Mouse (Mus musculus) midbrain, embryonic 11.5 days (tissue): ENCODE results near the gene Peli2. TPM values are rescaled to one million over a fixed set of nuclear protein-coding genes. Genes with fewer than 3 reads are reported as not detected.

Experiments
- ATAC-seq: fragments of 200-750 bp; cut with Nextera tagmentation; 2 replicates; pipeline ENCODE4 v1.8.0; 2017; ENCODE audit warnings: moderate TSS enrichment, moderate library complexity; ENCODE audit not compliant: low FRiP score
- DNase-seq: peaks from one replicate; pipeline ENCODE4 v3.0.0; 2015; ENCODE audit warnings: low spot score; ENCODE audit errors: missing footprints
- H3K27ac ChIP-seq: fragments of 300-500 bp; sonication (generic); 2 replicates; pipeline ENCODE4 v1.5.1; 2014; ENCODE audit warnings: low read depth, low read length
- H3K27me3 ChIP-seq: fragments of 300-500 bp; sonication (generic); 2 replicates; pipeline ENCODE4 v1.6.1; 2014; ENCODE audit warnings: mild to moderate bottlenecking, low read length, moderate library complexity, mixed read lengths; ENCODE audit not compliant: control insufficient read depth, insufficient read depth
- H3K36me3 ChIP-seq: fragments of 300-500 bp; sonication (generic); 2 replicates; pipeline ENCODE4 v1.6.1; 2014; ENCODE audit warnings: mild to moderate bottlenecking, low read length, moderate library complexity, mixed read lengths; ENCODE audit not compliant: control insufficient read depth, insufficient read depth
- H3K4me1 ChIP-seq: fragments of 300-500 bp; sonication (generic); 2 replicates; pipeline ENCODE4 v1.6.1; 2014; ENCODE audit warnings: low read length; ENCODE audit not compliant: control insufficient read depth, insufficient read depth
- H3K4me2 ChIP-seq: fragments of 300-500 bp; sonication (generic); 2 replicates; pipeline ENCODE4 v1.6.1; 2014; ENCODE audit warnings: mild to moderate bottlenecking, moderate library complexity
- H3K4me3 ChIP-seq: fragments of 300-500 bp; sonication (generic); 2 replicates; pipeline ENCODE4 v1.5.1; 2014; ENCODE audit warnings: low read depth, low read length
- H3K9ac ChIP-seq: fragments of 300-500 bp; sonication (generic); 2 replicates; pipeline ENCODE4 v1.6.1; 2014; ENCODE audit warnings: low read length
- H3K9me3 ChIP-seq: fragments of 300-500 bp; sonication (generic); 2 replicates; pipeline ENCODE4 v1.6.1; 2016; ENCODE audit warnings: low read length; ENCODE audit not compliant: control insufficient read depth
- WGBS: fragments of 180-500 bp; shearing (Covaris S2); extraction: QIAGEN DNeasy Blood & Tissue Kit; methylation state at CpG from one replicate; pipeline ENCODE4 v1.1.7; 2014; 5-methylcytosine and 5-hydroxymethylcytosine counted together
- polyA plus RNA-seq: library from polyadenylated mRNA; unstranded; fragments of >200 nt; fragmentation: Nextera tagmentation; extraction: Ambion mirVana; gene quantifications from 2 replicates; pipeline ENCODE4 v1.2.1, GENCODE M21; 2014

Gene Peli2
- polyA plus RNA-seq, 1 experiment from 2014 or later: 16.2 TPM

DNA sequence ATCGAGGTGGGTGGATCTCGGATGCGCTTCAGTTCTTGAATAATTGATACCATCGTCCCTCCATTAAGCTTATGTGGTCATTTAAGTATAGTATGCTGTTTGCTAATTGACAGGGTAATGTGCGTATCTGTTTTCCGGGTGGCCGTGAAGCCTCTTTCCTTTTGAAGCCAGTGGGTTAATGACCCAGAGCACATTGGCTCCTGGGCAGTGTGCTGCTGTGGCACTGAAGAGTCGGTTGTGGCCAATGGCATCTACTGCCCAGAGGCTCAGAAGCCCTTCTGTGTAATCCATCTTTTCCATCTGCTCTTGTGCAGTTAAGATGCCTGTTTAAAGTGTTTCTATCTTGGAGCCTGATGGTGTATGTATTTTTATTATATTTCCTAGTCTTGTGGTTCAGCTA is 34.0 kb downstream of the Peli2 start:
- Histone ChIP-seq H3K27me3 (no peaks in the 10 kb centered on the region), H3K36me3 (no peaks in the 10 kb centered on the region), H3K27ac (no peak overlapping the region), H3K4me2 (no peak overlapping the region), H3K4me3 (no peak overlapping the region), H3K4me1 (peaks cover 5% of the 10 kb centered on the region), H3K9ac (no peak overlapping the region), H3K9me3 (no peaks in the 10 kb centered on the region)
- no peak for DNase-seq
- whole genome bisulfite sequencing: 91% methylated on average over 8 of the region's 8 CpGs
- ATAC-seq: no peak

DNA sequence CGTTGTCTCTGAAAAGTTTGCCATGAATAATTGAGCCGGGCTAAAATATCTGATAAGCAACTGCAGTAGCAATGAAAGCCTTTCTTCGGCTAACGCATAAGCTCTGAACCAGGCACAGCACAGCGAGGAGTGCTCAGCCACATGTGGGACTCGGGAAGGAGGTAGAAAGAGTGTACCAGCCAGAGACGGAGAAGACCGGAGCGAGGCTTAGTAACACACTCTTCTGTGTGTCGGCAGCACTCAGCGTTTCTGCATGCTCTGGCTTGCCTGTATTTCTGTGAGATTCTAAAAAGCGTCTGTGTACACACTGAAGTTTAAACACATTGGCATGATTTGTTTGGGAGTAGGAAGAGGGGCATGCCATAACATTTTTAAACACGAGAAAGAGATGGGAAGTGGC is 34.5 kb downstream of the Peli2 start:
- no peak overlapping the region for H3K4me3 ChIP-seq
- H3K9ac ChIP-seq: no peak overlapping the region
- no peaks in the 10 kb centered on the region for H3K9me3 ChIP-seq
- WGBS: 83% methylated on average over 13 of the region's 13 CpGs
- no peak overlapping the region for H3K27ac ChIP-seq
- DNase-seq (no peak), ATAC-seq (no peak)
- peaks cover 5% of the 10 kb centered on the region for H3K4me1 ChIP-seq
- no peaks in the 10 kb centered on the region for H3K36me3 ChIP-seq
- no peak overlapping the region for H3K4me2 ChIP-seq
- no peaks in the 10 kb centered on the region for H3K27me3 ChIP-seq

DNA sequence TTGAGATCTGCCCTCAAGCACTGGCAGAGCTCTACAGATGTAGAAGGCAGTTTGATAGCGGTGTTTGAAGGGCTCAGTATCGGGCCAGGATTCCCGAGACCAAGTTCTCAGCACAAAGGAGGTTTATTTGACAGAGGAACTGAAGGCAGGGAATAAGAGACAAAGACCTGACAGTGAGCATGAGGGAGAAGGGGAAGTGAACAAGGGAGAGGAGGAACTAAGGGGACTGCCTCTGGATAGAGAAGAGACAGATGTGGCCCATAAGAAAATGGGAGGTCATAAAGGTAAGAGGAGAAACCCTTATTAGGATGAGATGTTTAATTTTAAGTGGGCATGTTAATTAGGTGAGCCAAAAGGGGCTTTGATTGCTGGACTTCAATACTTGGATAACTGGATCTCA is 36.5 kb downstream of the Peli2 start:
- Histone ChIP-seq H3K27ac (no peak overlapping the region), H3K9me3 (no peaks in the 10 kb centered on the region), H3K4me3 (no peak overlapping the region), H3K4me1 (peaks cover 5% of the 10 kb centered on the region), H3K4me2 (no peak overlapping the region), H3K27me3 (no peaks in the 10 kb centered on the region), H3K9ac (no peak overlapping the region), H3K36me3 (no peaks in the 10 kb centered on the region)
- ATAC-seq: no peak
- WGBS: 91% methylated on average over 3 of the region's 3 CpGs
- DNase-seq: no peak

DNA sequence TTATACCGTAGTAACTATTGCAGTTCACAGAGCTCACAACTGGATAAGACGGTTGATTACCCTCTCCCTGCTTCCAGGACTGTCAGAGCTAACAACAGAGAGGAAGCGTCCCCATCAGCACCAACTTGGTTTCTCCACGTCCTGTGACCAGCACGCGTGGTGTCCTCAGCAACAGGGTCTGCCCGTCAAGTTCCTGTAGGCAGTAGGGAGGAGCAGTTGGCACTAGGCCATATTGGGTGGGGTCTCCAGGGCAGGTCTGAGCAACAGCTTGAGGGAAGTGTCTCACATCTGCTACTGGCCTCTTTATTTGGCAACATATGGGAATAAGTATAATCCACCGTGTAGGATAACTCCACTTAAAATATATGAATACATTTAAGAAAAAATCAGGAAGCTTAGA is 37.2 kb downstream of the Peli2 start:
- DNase-seq (no peak), ATAC-seq (no peak)
- peaks cover 5% of the 10 kb centered on the region for H3K4me1 ChIP-seq
- H3K4me3 ChIP-seq: no peak overlapping the region
- WGBS: 91% methylated on average over 8 of the region's 8 CpGs
- H3K36me3 ChIP-seq: no peaks in the 10 kb centered on the region
- no peaks in the 10 kb centered on the region for H3K9me3 ChIP-seq
- H3K27me3 ChIP-seq: no peaks in the 10 kb centered on the region
- no peak overlapping the region for H3K9ac ChIP-seq
- H3K27ac ChIP-seq: no peak overlapping the region
- H3K4me2 ChIP-seq: no peak overlapping the region

DNA sequence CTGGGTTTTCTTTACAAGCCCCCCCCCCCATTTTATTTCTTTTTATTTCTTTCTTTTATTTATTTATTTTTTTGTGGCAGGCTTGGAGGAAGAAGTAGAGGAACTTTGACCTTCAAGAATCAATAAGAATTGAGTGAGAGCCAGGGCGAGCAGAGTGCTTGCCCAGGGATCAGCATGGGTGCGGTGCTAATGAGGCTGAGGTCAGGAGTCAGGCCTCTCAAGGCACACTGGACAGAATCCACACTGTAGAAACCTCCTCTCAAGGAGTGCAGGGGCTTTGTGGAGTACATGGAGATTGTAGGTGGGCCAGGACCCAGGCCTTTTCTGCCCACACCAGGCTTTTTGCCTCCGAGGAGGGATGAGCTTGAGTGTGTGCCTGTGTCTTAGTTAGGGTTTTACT is 38.8 kb downstream of the Peli2 start:
- H3K27me3 ChIP-seq: no peaks in the 10 kb centered on the region
- WGBS: 45% methylated on average over 3 of the region's 3 CpGs
- peaks cover 15% of the 10 kb centered on the region for H3K4me1 ChIP-seq
- H3K36me3 ChIP-seq: no peaks in the 10 kb centered on the region
- H3K9ac ChIP-seq: no peak overlapping the region
- no peak overlapping the region for H3K4me2 ChIP-seq
- ATAC-seq (peak; percentile 59; the same call in 1 of the 2 replicates), DNase-seq (no peak)
- H3K27ac ChIP-seq: no peak overlapping the region
- H3K9me3 ChIP-seq: no peaks in the 10 kb centered on the region
- no peak overlapping the region for H3K4me3 ChIP-seq

DNA sequence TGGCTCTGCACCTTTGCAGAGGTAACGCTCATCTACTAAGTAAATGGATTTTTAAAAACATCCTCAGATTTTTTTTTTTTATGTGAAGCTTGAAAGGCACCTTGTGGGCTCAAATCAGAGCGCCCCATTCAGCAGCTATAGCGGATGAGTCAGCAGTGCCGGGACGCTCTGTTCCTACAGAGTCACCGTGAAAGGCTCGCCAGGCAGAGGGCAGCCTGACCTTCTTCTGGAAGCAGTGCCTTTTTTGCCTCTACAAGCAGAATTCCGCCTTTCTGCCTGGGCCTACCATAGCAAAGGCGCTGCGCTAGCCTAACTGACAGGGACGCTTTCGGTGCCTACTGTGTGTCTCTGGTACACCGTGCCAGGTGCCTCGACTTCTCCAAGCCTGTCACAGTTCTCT is 41.8 kb downstream of the Peli2 start:
- Histone ChIP-seq H3K4me2 (no peak overlapping the region), H3K27me3 (no peaks in the 10 kb centered on the region), H3K4me1 (peaks cover 16% of the 10 kb centered on the region), H3K27ac (no peak overlapping the region), H3K4me3 (no peak overlapping the region), H3K9ac (no peak overlapping the region), H3K9me3 (no peaks in the 10 kb centered on the region), H3K36me3 (no peaks in the 10 kb centered on the region)
- WGBS: 92% methylated on average over 14 of the region's 14 CpGs
- no peak for DNase-seq
- no peak for ATAC-seq

DNA sequence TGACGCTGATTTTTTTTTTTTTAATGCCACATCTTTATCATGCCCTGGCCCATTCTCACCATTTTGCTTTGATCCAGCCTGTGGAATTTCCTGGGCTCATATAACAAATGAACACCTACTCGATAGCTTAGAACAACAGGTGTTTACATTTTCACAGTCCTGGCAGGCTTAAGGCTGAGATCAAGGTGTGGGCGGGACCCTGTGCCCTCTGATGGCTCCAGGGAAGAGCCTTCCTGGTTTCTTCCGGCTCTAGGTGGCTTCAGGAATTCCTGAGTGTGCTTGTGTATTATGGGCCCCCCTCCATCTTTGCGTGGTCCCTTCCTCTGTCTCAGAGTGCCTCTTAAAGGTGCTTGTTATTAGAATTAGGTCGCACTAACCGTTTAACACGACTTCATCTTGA is 44.3 kb downstream of the Peli2 start:
- no peak for ATAC-seq
- 70% methylated on average over 8 of the region's 8 CpGs for WGBS
- no peak for DNase-seq
- H3K4me1 ChIP-seq: peaks cover 11% of the 10 kb centered on the region
- H3K27me3 ChIP-seq: no peaks in the 10 kb centered on the region
- H3K27ac ChIP-seq: no peak overlapping the region
- no peak overlapping the region for H3K9ac ChIP-seq
- no peak overlapping the region for H3K4me3 ChIP-seq
- H3K9me3 ChIP-seq: no peaks in the 10 kb centered on the region
- H3K36me3 ChIP-seq: no peaks in the 10 kb centered on the region; the same call in 1 of the 2 replicates
- no peak overlapping the region for H3K4me2 ChIP-seq

DNA sequence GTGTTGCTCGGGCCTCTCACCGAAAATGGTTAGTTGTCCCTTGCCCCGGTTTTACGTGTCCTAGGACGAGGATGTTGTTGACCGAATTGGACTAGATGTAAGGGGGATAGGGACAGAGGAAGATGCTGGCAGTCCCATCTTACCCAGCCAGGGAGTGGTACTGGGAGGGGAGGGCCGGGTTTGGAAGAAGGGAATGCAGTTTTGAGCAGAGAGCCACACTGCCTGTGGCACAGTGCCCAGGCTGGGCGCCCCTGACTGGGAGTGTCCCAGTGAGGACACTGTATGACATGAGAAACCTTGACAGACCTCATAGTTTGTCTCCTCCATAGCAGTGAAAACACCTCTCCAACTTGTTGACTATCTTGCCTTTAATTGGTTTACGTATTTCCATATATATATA is 45.8 kb downstream of the Peli2 start:
- peaks cover 16% of the 10 kb centered on the region for H3K4me1 ChIP-seq
- no peaks in the 10 kb centered on the region for H3K9me3 ChIP-seq
- H3K36me3 ChIP-seq: no peaks in the 10 kb centered on the region; the same call in 1 of the 2 replicates
- DNase-seq (no peak), ATAC-seq (no peak)
- no peak overlapping the region for H3K27ac ChIP-seq
- 95% methylated on average over 9 of the region's 9 CpGs for WGBS
- H3K4me2 ChIP-seq: no peak overlapping the region
- H3K4me3 ChIP-seq: no peak overlapping the region
- no peaks in the 10 kb centered on the region for H3K27me3 ChIP-seq
- no peak overlapping the region for H3K9ac ChIP-seq

DNA sequence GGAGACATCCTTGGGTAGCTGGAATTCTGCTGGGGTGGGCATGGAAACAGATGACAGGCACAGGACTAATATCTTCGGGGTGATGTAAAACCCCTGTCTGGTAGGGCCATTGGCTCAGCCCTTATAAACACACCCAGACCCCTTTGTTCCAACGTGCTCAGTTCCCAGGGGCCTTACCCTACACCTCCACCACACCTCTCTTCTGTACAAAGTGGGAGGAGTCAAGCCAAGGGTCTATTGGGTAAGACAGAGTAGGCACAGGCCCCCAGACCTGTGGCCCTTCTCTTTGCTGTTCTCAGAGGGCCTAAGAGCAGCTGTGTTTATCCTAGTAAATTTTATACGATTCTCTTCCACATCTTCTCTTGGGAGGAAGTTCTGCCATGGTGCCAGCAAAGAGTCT is 46.4 kb downstream of the Peli2 start:
- H3K4me3 ChIP-seq: no peak overlapping the region
- no peak for DNase-seq
- WGBS: 64% methylated on average over 3 of the region's 3 CpGs
- no peak overlapping the region for H3K9ac ChIP-seq
- no peak overlapping the region for H3K27ac ChIP-seq
- peaks cover 22% of the 10 kb centered on the region for H3K4me1 ChIP-seq
- ATAC-seq: no peak
- no peaks in the 10 kb centered on the region for H3K9me3 ChIP-seq
- no peaks in the 10 kb centered on the region; the same call in 1 of the 2 replicates for H3K36me3 ChIP-seq
- no peaks in the 10 kb centered on the region for H3K27me3 ChIP-seq
- H3K4me2 ChIP-seq: no peak overlapping the region

DNA sequence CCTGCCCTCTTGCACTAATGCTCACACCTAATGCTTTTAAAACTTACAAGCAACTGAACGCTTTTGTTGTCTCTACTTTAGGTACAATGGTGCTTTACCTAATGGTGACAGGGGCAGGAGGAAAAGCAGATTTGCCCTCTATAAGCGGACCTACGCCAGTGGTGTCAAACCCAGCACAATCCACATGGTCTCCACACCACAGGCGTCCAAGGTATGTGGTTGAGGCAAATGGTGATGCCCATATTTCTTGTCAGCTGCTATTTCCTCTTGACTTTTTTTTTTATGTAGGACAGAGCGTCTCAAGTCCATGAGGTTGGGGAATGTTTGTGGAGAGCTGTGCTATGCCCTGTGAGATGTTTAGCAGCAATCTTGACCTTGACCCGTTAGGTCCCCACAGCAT is 47.5 kb downstream of the Peli2 start:
- H3K36me3 ChIP-seq: no peaks in the 10 kb centered on the region; the same call in 1 of the 2 replicates
- H3K27ac ChIP-seq: no peak overlapping the region
- no peaks in the 10 kb centered on the region for H3K9me3 ChIP-seq
- no peak overlapping the region for H3K9ac ChIP-seq
- H3K4me1 ChIP-seq: peaks cover 24% of the 10 kb centered on the region
- no peaks in the 10 kb centered on the region for H3K27me3 ChIP-seq
- ATAC-seq (no peak), DNase-seq (no peak)
- WGBS: 87% methylated on average over 6 of the region's 6 CpGs
- no peak overlapping the region for H3K4me2 ChIP-seq
- no peak overlapping the region for H3K4me3 ChIP-seq
